Mouse (Mus musculus) megakaryocyte, embryonic 14.5 days (primary cell): ENCODE measurements around the gene Tnrc6b.

Experiments
- FLI1 ChIP-seq: IDR thresholded peaks from 2 replicates; pipeline ENCODE4 v1.6.1; 2012; ENCODE audit warnings: low read length, inconsistent platforms, mixed read lengths
- GATA1 ChIP-seq: IDR thresholded peaks from 3 replicates; pipeline ENCODE4 v1.6.1; 2012; ENCODE audit warnings: mixed read lengths, low read length, inconsistent platforms, borderline replicate concordance

DNA sequence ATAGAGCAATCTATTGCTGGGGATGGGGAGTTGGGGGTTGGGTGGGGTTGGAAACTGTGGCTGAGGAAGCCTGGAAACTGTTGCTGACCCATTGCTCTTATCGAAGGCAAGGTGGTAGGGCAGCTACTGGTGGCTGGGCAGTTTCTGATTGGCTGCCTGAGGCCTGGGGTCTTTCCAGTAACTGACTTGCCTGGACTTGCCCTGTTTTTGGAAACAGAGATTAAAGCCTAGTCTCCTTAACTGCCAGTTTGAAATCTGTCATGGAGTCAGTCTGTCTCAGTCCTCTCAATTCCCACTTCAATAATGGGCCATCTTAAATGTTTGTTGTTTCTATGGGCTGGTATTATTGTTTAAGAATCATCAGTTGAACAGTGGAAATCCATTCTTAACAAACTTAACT is 63.6 kb downstream of the Tnrc6b start:
- TF ChIP-seq GATA1: no peak
- no peak for TF ChIP-seq FLI1
